Mouse (Mus musculus): ENCODE data around the gene Rbfox1. TPM values are rescaled to one million over a fixed set of nuclear protein-coding genes. Genes with fewer than 3 reads are reported as not detected.

Gene Rbfox1
- polyA plus RNA-seq, 1 experiment from 2014 or later = 0.57 TPM

- H3K4me1 ChIP-seq (ENCODE audit: insufficient read depth) = no peaks in the 10 kb centered on the region
- ATAC-seq (ENCODE audit: insufficient read depth) = no peak
- 58% methylated on average over 14 of the region's 14 CpGs for WGBS
Measured at GRCm38 (mm10) chr16:6769495-6770237, 884.5 kb downstream of the Rbfox1 start.

GRCm38 (mm10) chr16:6777506-6778185 lies 892.5 kb downstream of the Rbfox1 start:
- 62% methylated on average over 6 of the region's 6 CpGs for WGBS
- Histone ChIP-seq H3K36me3 (ENCODE audit: insufficient read depth) (no peaks in the 10 kb centered on the region), H3K27me3 (ENCODE audit: insufficient read depth, low read length) (no peaks in the 10 kb centered on the region), H3K27ac (ENCODE audit: low read depth) (no peak overlapping the region), H3K4me1 (ENCODE audit: insufficient read depth) (no peaks in the 10 kb centered on the region), H3K4me3 (ENCODE audit: low read depth, low read length) (no peak overlapping the region), H3K4me2 (no peak overlapping the region), H3K9me3 (ENCODE audit: low read depth, low read length) (no peaks in the 10 kb centered on the region), H3K9ac (no peak overlapping the region)
- TF ChIP-seq CTCF (IDR thresholded peaks at IDR 0.05; ENCODE audit: low read depth) = no peak
- no peak for DNase-seq
- ATAC-seq (ENCODE audit: insufficient read depth) = no peak

More at GRCm38 (mm10) chr16:6769495-6770237, 884.5 kb downstream of the Rbfox1 start:
- Histone ChIP-seq H3K27me3 (ENCODE audit: insufficient read depth, low read length) (no peaks in the 10 kb centered on the region), H3K27ac (ENCODE audit: low read depth) (no peak overlapping the region), H3K4me3 (ENCODE audit: low read depth, low read length) (no peak overlapping the region), H3K9me3 (ENCODE audit: low read depth, low read length) (no peaks in the 10 kb centered on the region), H3K9ac (no peak overlapping the region), H3K36me3 (ENCODE audit: insufficient read depth) (no peaks in the 10 kb centered on the region), H3K4me2 (no peak overlapping the region)
- TF ChIP-seq CTCF (IDR thresholded peaks at IDR 0.05; ENCODE audit: low read depth) = no peak
- DNase-seq = peak; percentile 3

- WGBS = 52% methylated on average over 5 of the region's 5 CpGs
- no peak for DNase-seq
- no peak for ATAC-seq (ENCODE audit: insufficient read depth)
Measured at GRCm38 (mm10) chr16:6784144-6784543, 899.0 kb downstream of the Rbfox1 start.

GRCm38 (mm10) chr16:6785026-6785425 lies 899.9 kb downstream of the Rbfox1 start:
- TF ChIP-seq CTCF (IDR thresholded peaks at IDR 0.05; ENCODE audit: low read depth) = no peak
- WGBS = 42% methylated on average over 4 of the region's 4 CpGs
- ATAC-seq (ENCODE audit: insufficient read depth) (no peak), DNase-seq (peak; percentile 22)
- no peaks in the 10 kb centered on the region for H3K36me3 ChIP-seq (ENCODE audit: insufficient read depth)
- H3K4me3 ChIP-seq (ENCODE audit: low read depth, low read length) = no peak overlapping the region
- no peak overlapping the region for H3K9ac ChIP-seq
- no peaks in the 10 kb centered on the region for H3K4me1 ChIP-seq (ENCODE audit: insufficient read depth)
- no peak overlapping the region for H3K4me2 ChIP-seq
- H3K27me3 ChIP-seq (ENCODE audit: insufficient read depth, low read length) = no peaks in the 10 kb centered on the region
- H3K27ac ChIP-seq (ENCODE audit: low read depth) = no peak overlapping the region
- H3K9me3 ChIP-seq (ENCODE audit: low read depth, low read length) = no peaks in the 10 kb centered on the region

More at GRCm38 (mm10) chr16:6784144-6784543, 899.0 kb downstream of the Rbfox1 start:
- no peak overlapping the region for H3K27ac ChIP-seq (ENCODE audit: low read depth)
- no peak overlapping the region for H3K4me2 ChIP-seq
- H3K4me3 ChIP-seq (ENCODE audit: low read depth, low read length) = no peak overlapping the region
- no peak overlapping the region for H3K9ac ChIP-seq
- no peaks in the 10 kb centered on the region for H3K4me1 ChIP-seq (ENCODE audit: insufficient read depth)
- no peaks in the 10 kb centered on the region for H3K36me3 ChIP-seq (ENCODE audit: insufficient read depth)
- no peaks in the 10 kb centered on the region for H3K9me3 ChIP-seq (ENCODE audit: low read depth, low read length)
- no peak for TF ChIP-seq CTCF (IDR thresholded peaks at IDR 0.05; ENCODE audit: low read depth)
- no peaks in the 10 kb centered on the region for H3K27me3 ChIP-seq (ENCODE audit: insufficient read depth, low read length)

GRCm38 (mm10) chr16:6791218-6791617 lies 906.1 kb downstream of the Rbfox1 start:
- Histone ChIP-seq H3K4me2 (no peak overlapping the region), H3K4me1 (ENCODE audit: insufficient read depth) (no peaks in the 10 kb centered on the region), H3K4me3 (ENCODE audit: low read depth, low read length) (no peak overlapping the region), H3K9me3 (ENCODE audit: low read depth, low read length) (no peaks in the 10 kb centered on the region), H3K27ac (ENCODE audit: low read depth) (no peak overlapping the region), H3K9ac (no peak overlapping the region), H3K27me3 (ENCODE audit: insufficient read depth, low read length) (no peaks in the 10 kb centered on the region), H3K36me3 (ENCODE audit: insufficient read depth) (no peaks in the 10 kb centered on the region)
- 61% methylated on average over 3 of the region's 3 CpGs for WGBS
- TF ChIP-seq CTCF (IDR thresholded peaks at IDR 0.05; ENCODE audit: low read depth) = no peak
- DNase-seq (no peak), ATAC-seq (ENCODE audit: insufficient read depth) (no peak)

GRCm38 (mm10) chr16:6791655-6792054 lies 906.5 kb downstream of the Rbfox1 start:
- Histone ChIP-seq H3K9me3 (ENCODE audit: low read depth, low read length) (no peaks in the 10 kb centered on the region), H3K4me3 (ENCODE audit: low read depth, low read length) (no peak overlapping the region), H3K27me3 (ENCODE audit: insufficient read depth, low read length) (no peaks in the 10 kb centered on the region), H3K27ac (ENCODE audit: low read depth) (no peak overlapping the region), H3K4me2 (no peak overlapping the region), H3K9ac (no peak overlapping the region), H3K36me3 (ENCODE audit: insufficient read depth) (no peaks in the 10 kb centered on the region), H3K4me1 (ENCODE audit: insufficient read depth) (no peaks in the 10 kb centered on the region)
- ATAC-seq (ENCODE audit: insufficient read depth) (no peak; the same call in 1 of the 2 replicates), DNase-seq (peak; percentile 85)
- peak; percentile 72 for TF ChIP-seq CTCF (IDR thresholded peaks at IDR 0.05; ENCODE audit: low read depth)
- 12% methylated on average over 9 of the region's 9 CpGs for WGBS

GRCm38 (mm10) chr16:6806246-6806645 lies 921.1 kb downstream of the Rbfox1 start:
- no peak for ATAC-seq (ENCODE audit: insufficient read depth)

More at GRCm38 (mm10) chr16:6806246-6806645, 921.1 kb downstream of the Rbfox1 start:
- no peaks in the 10 kb centered on the region for H3K9me3 ChIP-seq (ENCODE audit: low read depth, low read length)
- no peak for DNase-seq
- H3K4me1 ChIP-seq (ENCODE audit: insufficient read depth) = no peaks in the 10 kb centered on the region
- TF ChIP-seq CTCF (IDR thresholded peaks at IDR 0.05; ENCODE audit: low read depth) = no peak
- no peaks in the 10 kb centered on the region for H3K27me3 ChIP-seq (ENCODE audit: insufficient read depth, low read length)
- no peak overlapping the region for H3K27ac ChIP-seq (ENCODE audit: low read depth)
- no peaks in the 10 kb centered on the region for H3K36me3 ChIP-seq (ENCODE audit: insufficient read depth)
- H3K4me2 ChIP-seq = no peak overlapping the region
- no peak overlapping the region for H3K9ac ChIP-seq
- H3K4me3 ChIP-seq (ENCODE audit: low read depth, low read length) = no peak overlapping the region
- WGBS = 67% methylated on average over 2 of the region's 2 CpGs

Measured in lung, embryonic 14.5 days (tissue).